Mouse (Mus musculus) subcutaneous adipose tissue, adult 2 months (tissue): ENCODE results near the gene Plaa. TPM values are rescaled to one million over a fixed set of nuclear protein-coding genes. Genes with fewer than 3 reads are reported as not detected.

ENCODE experiments used
- polyA plus RNA-seq: library from polyadenylated mRNA; depleted of rRNA; stranded (reverse); fragments of >200 nt; gene quantifications from 2 replicates; pipeline ENCODE4 v1.2.3, GENCODE M21; 2012; ENCODE audit warnings: low replicate concordance; rRNA removed

The Plaa gene
- polyA plus RNA-seq, result 23.3 and 58.4 TPM in 2 replicates

GRCm38 (mm10) chr4:94603031-94603629 is at the start of gene Plaa:
Gene Plaa, minus strand, starts transcription at chr4:94603244.

GRCm38 (mm10) chr4:94649920-94650319 is 46.9 kb upstream of the Plaa start, which contains the start of gene Lrrc19:
Gene Lrrc19, minus strand, starts transcription at chr4:94650144.

GRCm38 (mm10) chr4:94613972-94614626 is 11.1 kb upstream of the Plaa start, which contains the start of gene Ift74:
Gene Ift74, plus strand, starts transcription at chr4:94614491.

GRCm38 (mm10) chr4:94556265-94557054 is 46.6 kb downstream of the Plaa start, which contains the start of the genes Gm10306 and Caap1:
Gene Gm10306, plus strand, starts transcription at chr4:94556546.
Gene Caap1, minus strand, starts transcription at chr4:94556796.

Other genes starting within 250 kb of the Plaa start
- not detected in 2 replicates for gene Gm10306, start 46.7 kb downstream of the Plaa start, polyA plus RNA-seq
- gene Caap1, start 46.4 kb downstream of the Plaa start, polyA plus RNA-seq, result 1.7 and 4.8 TPM in 2 replicates
- gene Ift74, start 11.2 kb upstream of the Plaa start, polyA plus RNA-seq, result 1.0 and 3.4 TPM in 2 replicates
- not detected in 2 replicates for gene Lrrc19, start 46.9 kb upstream of the Plaa start, polyA plus RNA-seq
- gene Tek, start 136.0 kb upstream of the Plaa start, polyA plus RNA-seq, result 21.6 and 25.7 TPM in 2 replicates